Mouse (Mus musculus): ENCODE measurements at regions not wholly inside any gene's neighbourhood (a gene's known extent, or its start where the extent isn't known, plus 50 kb on each side); places are given as distances from the start of the nearest gene placed in this dataset.

DNA sequence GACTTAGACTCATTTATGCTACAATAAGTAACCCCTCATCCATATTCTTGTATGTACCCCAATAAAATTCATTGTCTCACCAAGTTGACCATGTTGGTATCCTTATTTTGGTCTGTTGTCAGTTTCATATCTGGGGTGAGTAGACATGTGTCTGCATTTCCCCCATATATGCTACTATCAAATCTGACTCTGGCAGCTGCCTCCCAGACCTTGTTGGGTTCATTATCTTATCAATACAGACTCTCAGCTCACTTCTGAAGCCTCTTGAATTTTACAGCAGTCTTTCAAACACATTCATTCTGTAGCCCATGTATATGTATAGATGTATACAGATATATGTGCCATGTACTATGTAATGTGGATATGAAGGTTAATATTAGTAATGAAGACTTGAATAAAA is 67.4 kb upstream of the Adgra3 start:
- no peak for DNase-seq (ENCODE audit: low read depth, low spot score)

DNA sequence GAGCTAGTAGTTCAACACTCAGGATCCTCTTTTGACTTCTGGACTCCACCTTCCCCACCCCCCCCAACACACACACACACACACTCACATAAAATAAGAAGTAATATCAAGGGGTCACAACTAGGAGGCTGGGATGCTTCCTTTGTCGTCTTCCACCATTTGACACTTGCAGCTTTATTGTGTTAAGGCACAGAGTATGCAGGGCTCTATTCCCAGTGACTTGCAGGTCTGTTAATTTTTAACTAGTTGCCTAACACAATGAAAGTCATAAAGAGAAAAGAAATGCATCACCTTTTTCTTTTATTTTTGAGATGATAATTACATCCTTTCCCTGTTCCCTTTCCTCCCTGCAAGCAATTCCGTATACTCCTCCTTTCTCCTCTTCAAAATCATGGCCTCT is 66.9 kb upstream of the Adgra3 start:
- no peak for DNase-seq (ENCODE audit: low read depth, low spot score)

DNA sequence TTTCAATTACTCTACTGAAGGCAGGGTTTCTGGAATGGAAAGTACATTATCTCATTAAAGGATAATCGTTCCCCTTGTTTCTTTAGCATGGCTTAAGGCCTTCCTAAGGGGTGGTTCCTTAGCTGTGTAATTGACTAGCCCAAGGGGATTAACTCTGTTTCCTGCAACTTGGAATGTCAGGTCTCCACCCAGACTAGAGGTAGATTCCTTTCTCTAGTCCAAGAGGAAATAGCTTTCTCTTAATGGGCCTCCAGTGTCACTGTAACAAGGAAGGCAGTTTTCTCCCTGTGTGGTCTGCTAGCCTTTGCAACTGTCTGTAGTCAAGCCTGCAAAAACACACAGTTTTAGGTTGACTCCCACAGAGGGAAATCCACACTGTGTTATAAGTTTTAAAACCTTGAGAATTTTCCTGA is 64.0 kb upstream of the Adgra3 start:
- DNase-seq (ENCODE audit: low read depth, low spot score): peak; percentile 42

- no peak for DNase-seq (ENCODE audit: low read depth, low spot score)
Measured at GRCm38 (mm10) chr5:50119860-50120259, 61.1 kb upstream of the Adgra3 start.

Measured in mesoderm, embryonic 11.5 days (tissue).